Mouse (Mus musculus) embryonic facial prominence, embryonic 14.5 days (tissue): ENCODE measurements at regions not wholly inside any gene's neighbourhood (a gene's known extent, or its start where the extent isn't known, plus 50 kb on each side); places are given as distances from the start of the nearest gene placed in this dataset.

Experiments
- ATAC-seq: fragments of 200-750 bp; cut with Nextera tagmentation; 2 replicates; pipeline ENCODE4 v1.8.0; 2017; ENCODE audit warnings: low read depth, moderate number of reproducible peaks, moderate TSS enrichment
- DNase-seq: peaks from one replicate; pipeline ENCODE4 v3.0.0-alpha.2; 2015; ENCODE audit warnings: low spot score
- H3K27ac ChIP-seq: fragments of 300-500 bp; sonication (generic); replicated peaks from 2 replicates; pipeline ENCODE4 v1.5.1; 2014; ENCODE audit warnings: low read depth, mild to moderate bottlenecking, low read length, moderate library complexity
- H3K27me3 ChIP-seq: fragments of 300-500 bp; sonication (generic); replicated peaks from 2 replicates; pipeline ENCODE4 v1.6.1; 2014; ENCODE audit warnings: low read length; ENCODE audit not compliant: control insufficient read depth, insufficient read depth
- H3K36me3 ChIP-seq: fragments of 300-500 bp; sonication (generic); 2 replicates; pipeline ENCODE4 v1.6.1; 2014; ENCODE audit warnings: low read length, mixed read lengths; ENCODE audit not compliant: control insufficient read depth, insufficient read depth
- H3K4me1 ChIP-seq: fragments of 300-500 bp; sonication (generic); 2 replicates; pipeline ENCODE4 v1.6.1; 2014; ENCODE audit warnings: antibody characterized with exemption, low read length; ENCODE audit not compliant: control insufficient read depth, insufficient read depth
- H3K4me2 ChIP-seq: fragments of 300-500 bp; sonication (generic); 2 replicates; pipeline ENCODE4 v1.6.1; 2014; ENCODE audit warnings: low read depth, mild to moderate bottlenecking, low read length, moderate library complexity, mixed read lengths
- H3K4me3 ChIP-seq: fragments of 300-500 bp; sonication (generic); 2 replicates; pipeline ENCODE4 v1.5.1; 2014; ENCODE audit warnings: low read depth, mild to moderate bottlenecking, low read length
- H3K9ac ChIP-seq: fragments of 300-500 bp; sonication (generic); 2 replicates; pipeline ENCODE4 v1.6.1; 2014; ENCODE audit warnings: low read depth, mild to moderate bottlenecking, low read length, moderate library complexity, mixed read lengths
- H3K9me3 ChIP-seq: fragments of 300-500 bp; sonication (generic); 2 replicates; pipeline ENCODE4 v1.6.1; 2016; ENCODE audit warnings: low read length; ENCODE audit not compliant: control insufficient read depth
- WGBS: fragments of 180-500 bp; shearing (Covaris S2); extraction: QIAGEN DNeasy Blood & Tissue Kit; methylation state at CpG from one replicate; pipeline ENCODE4 v1.1.7; 2014; 5-methylcytosine and 5-hydroxymethylcytosine counted together

GRCm38 (mm10) chr10:87747846-87748552, 110.1 kb upstream of the Igf1 start:
- no peaks in the 10 kb centered on the region for H3K4me1 ChIP-seq
- whole genome bisulfite sequencing, result 73% methylated on average over 2 of the region's 2 CpGs
- H3K4me2 ChIP-seq, result no peak overlapping the region
- H3K9ac ChIP-seq, result no peak overlapping the region
- H3K27ac ChIP-seq, result no peak overlapping the region
- DNase-seq, result no peak
- no peak overlapping the region for H3K4me3 ChIP-seq
- H3K36me3 ChIP-seq, result no peaks in the 10 kb centered on the region
- H3K9me3 ChIP-seq, result no peaks in the 10 kb centered on the region
- no peaks in the 10 kb centered on the region for H3K27me3 ChIP-seq
- no peak for ATAC-seq

- no peak for ATAC-seq
- no peak overlapping the region for H3K4me2 ChIP-seq
- 71% methylated on average over 4 of the region's 4 CpGs for WGBS
These were observed 109.4 kb upstream of the Igf1 start for GRCm38 (mm10) chr10:87748631-87749193.

GRCm38 (mm10) chr10:87750321-87750720, 107.7 kb upstream of the Igf1 start:
- Histone ChIP-seq H3K4me1 (no peaks in the 10 kb centered on the region), H3K27ac (peak overlapping the region; percentile 28; the same call in 1 of the 2 replicates), H3K4me2 (no peak overlapping the region), H3K4me3 (no peak overlapping the region), H3K9me3 (no peaks in the 10 kb centered on the region), H3K27me3 (no peaks in the 10 kb centered on the region), H3K36me3 (no peaks in the 10 kb centered on the region), H3K9ac (no peak overlapping the region)
- no peak for DNase-seq
- ATAC-seq, result no peak

More at GRCm38 (mm10) chr10:87748631-87749193, 109.4 kb upstream of the Igf1 start:
- DNase-seq, result peak; percentile 25
- Histone ChIP-seq H3K4me3 (no peak overlapping the region), H3K27me3 (no peaks in the 10 kb centered on the region), H3K9ac (no peak overlapping the region), H3K9me3 (no peaks in the 10 kb centered on the region), H3K36me3 (no peaks in the 10 kb centered on the region), H3K4me1 (no peaks in the 10 kb centered on the region), H3K27ac (no peak overlapping the region)

GRCm38 (mm10) chr10:87750972-87751371, 107.1 kb upstream of the Igf1 start:
- Histone ChIP-seq H3K4me3 (no peak overlapping the region), H3K27me3 (no peaks in the 10 kb centered on the region), H3K36me3 (no peaks in the 10 kb centered on the region), H3K27ac (no peak overlapping the region), H3K4me1 (no peaks in the 10 kb centered on the region), H3K9ac (no peak overlapping the region), H3K9me3 (no peaks in the 10 kb centered on the region), H3K4me2 (no peak overlapping the region)
- peak; percentile 58; the same call in 1 of the 2 replicates for ATAC-seq
- peak; percentile 50 for DNase-seq
- 26% methylated on average over 1 of the region's 1 CpGs for WGBS

GRCm38 (mm10) chr10:87752117-87752516, 105.9 kb upstream of the Igf1 start:
- no peak overlapping the region for H3K27ac ChIP-seq
- H3K4me3 ChIP-seq, result no peak overlapping the region
- no peaks in the 10 kb centered on the region for H3K9me3 ChIP-seq
- ATAC-seq, result peak; percentile 82; the same call in 1 of the 2 replicates
- no peak overlapping the region for H3K9ac ChIP-seq
- no peaks in the 10 kb centered on the region for H3K36me3 ChIP-seq
- DNase-seq, result peak; percentile 87
- H3K27me3 ChIP-seq, result no peaks in the 10 kb centered on the region
- no peak overlapping the region for H3K4me2 ChIP-seq
- WGBS, result 54% methylated on average over 2 of the region's 2 CpGs
- no peaks in the 10 kb centered on the region for H3K4me1 ChIP-seq

- no peak overlapping the region for H3K9ac ChIP-seq
- no peaks in the 10 kb centered on the region for H3K4me1 ChIP-seq
- no peak for DNase-seq
- ATAC-seq, result no peak
- H3K27ac ChIP-seq, result no peak overlapping the region
- WGBS, result 47% methylated on average over 1 of the region's 1 CpGs
- H3K27me3 ChIP-seq, result no peaks in the 10 kb centered on the region
- no peak overlapping the region for H3K4me3 ChIP-seq
- H3K4me2 ChIP-seq, result no peak overlapping the region
- H3K36me3 ChIP-seq, result no peaks in the 10 kb centered on the region
- H3K9me3 ChIP-seq, result no peaks in the 10 kb centered on the region
These were observed 104.6 kb upstream of the Igf1 start for GRCm38 (mm10) chr10:87753483-87753882.

- Histone ChIP-seq H3K4me1 (peaks cover 8% of the 10 kb centered on the region; the same call in 1 of the 2 replicates), H3K27me3 (no peaks in the 10 kb centered on the region), H3K9ac (no peak overlapping the region), H3K4me3 (no peak overlapping the region), H3K36me3 (no peaks in the 10 kb centered on the region), H3K27ac (no peak overlapping the region), H3K4me2 (no peak overlapping the region), H3K9me3 (no peaks in the 10 kb centered on the region)
- 62% methylated on average over 5 of the region's 5 CpGs for WGBS
- ATAC-seq (no peak), DNase-seq (peak; percentile 59)
These were observed 96.5 kb upstream of the Igf1 start for GRCm38 (mm10) chr10:87761528-87762030.

GRCm38 (mm10) chr10:87787521-87787920, 70.5 kb upstream of the Igf1 start:
- Histone ChIP-seq H3K27ac (no peak overlapping the region), H3K9ac (no peak overlapping the region), H3K4me2 (no peak overlapping the region), H3K4me3 (no peak overlapping the region), H3K36me3 (no peaks in the 10 kb centered on the region), H3K9me3 (no peaks in the 10 kb centered on the region), H3K27me3 (no peaks in the 10 kb centered on the region), H3K4me1 (no peaks in the 10 kb centered on the region)
- DNase-seq (peak; percentile 50), ATAC-seq (no peak)
- WGBS, result 48% methylated on average over 4 of the region's 4 CpGs

GRCm38 (mm10) chr10:87792346-87792745, 65.7 kb upstream of the Igf1 start:
- Histone ChIP-seq H3K4me2 (no peak overlapping the region), H3K27me3 (no peaks in the 10 kb centered on the region), H3K36me3 (no peaks in the 10 kb centered on the region), H3K27ac (no peak overlapping the region), H3K9ac (no peak overlapping the region), H3K4me3 (no peak overlapping the region), H3K9me3 (no peaks in the 10 kb centered on the region), H3K4me1 (no peaks in the 10 kb centered on the region)
- ATAC-seq (no peak), DNase-seq (peak; percentile 53)
